Mouse (Mus musculus): ENCODE data around the gene E130114P18Rik. TPM values are rescaled to one million over a fixed set of nuclear protein-coding genes. Genes with fewer than 3 reads are reported as not detected.

Gene E130114P18Rik
- polyA plus RNA-seq, 1 experiment from 2014 or later: 21.3 TPM

GRCm38 (mm10) chr4:97795957-97796356, 18.1 kb upstream of the E130114P18Rik start:
- Histone ChIP-seq H3K27ac (no peak overlapping the region), H3K4me3 (no peak overlapping the region), H3K27me3 (ENCODE audit: poor library complexity, severe bottlenecking) (peaks cover 9% of the 10 kb centered on the region; the same call in 1 of the 2 replicates), H3K4me1 (peaks cover 4% of the 10 kb centered on the region), H3K36me3 (replicated peaks) (peaks cover 9% of the 10 kb centered on the region; the same call in 1 of the 2 replicates), H3K9me3 (no peaks in the 10 kb centered on the region)
- no peak for DNase-seq (ENCODE audit: extremely low spot score, low spot score)
- WGBS: 84% methylated on average over 5 of the region's 5 CpGs

DNA sequence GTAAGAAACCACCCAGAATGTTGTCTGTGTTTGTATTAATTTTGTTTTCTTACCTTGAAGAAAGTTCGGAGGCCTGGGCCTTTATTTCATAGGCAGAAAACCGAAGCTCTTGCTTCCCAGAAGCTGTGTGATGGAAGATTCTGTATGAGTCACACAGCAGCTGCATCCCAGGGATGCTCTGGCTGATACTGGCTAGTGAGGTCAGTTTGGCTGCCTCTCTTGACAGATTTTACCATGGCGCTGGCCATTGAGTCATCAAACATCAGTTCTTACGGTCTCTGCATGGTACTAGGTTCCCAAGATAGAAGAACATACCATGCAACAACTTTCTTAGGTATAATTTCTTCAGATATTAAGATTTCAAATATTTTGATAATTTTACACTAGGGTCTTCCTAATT, 17.0 kb upstream of the E130114P18Rik start:
- Histone ChIP-seq H3K4me1 (peaks cover 4% of the 10 kb centered on the region), H3K9me3 (no peaks in the 10 kb centered on the region), H3K36me3 (replicated peaks) (peaks cover 9% of the 10 kb centered on the region; the same call in 1 of the 2 replicates), H3K27ac (no peak overlapping the region), H3K4me3 (no peak overlapping the region), H3K27me3 (ENCODE audit: poor library complexity, severe bottlenecking) (peaks cover 15% of the 10 kb centered on the region)
- DNase-seq (ENCODE audit: extremely low spot score, low spot score): no peak
- WGBS: 90% methylated on average over 4 of the region's 4 CpGs

DNA sequence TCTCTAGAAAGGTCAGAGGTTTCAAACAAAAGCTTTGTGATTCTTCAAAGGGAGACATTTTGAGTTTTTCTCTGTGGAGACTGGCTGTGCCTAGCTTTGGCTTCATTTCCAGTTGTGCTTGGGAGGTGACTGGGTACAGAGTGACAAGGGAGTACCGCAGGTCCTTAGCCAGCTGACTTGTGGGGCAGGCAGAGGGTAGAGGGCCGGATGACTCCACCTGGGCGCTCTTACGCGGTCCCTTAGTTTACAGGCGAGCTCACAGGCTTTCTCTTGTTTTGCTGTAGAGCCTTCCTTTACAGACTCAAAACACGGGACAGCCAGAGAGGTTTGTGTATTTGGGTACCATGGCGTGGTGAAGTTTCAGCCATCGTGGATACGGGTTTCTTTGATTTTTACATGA, 16.1 kb upstream of the E130114P18Rik start:
- 85% methylated on average over 10 of the region's 10 CpGs for WGBS
- Histone ChIP-seq H3K4me3 (no peak overlapping the region), H3K9me3 (no peaks in the 10 kb centered on the region), H3K27ac (no peak overlapping the region), H3K27me3 (ENCODE audit: poor library complexity, severe bottlenecking) (peaks cover 24% of the 10 kb centered on the region), H3K36me3 (replicated peaks) (peaks cover 9% of the 10 kb centered on the region; the same call in 1 of the 2 replicates), H3K4me1 (peaks cover 4% of the 10 kb centered on the region)
- no peak for DNase-seq (ENCODE audit: extremely low spot score, low spot score)

DNA sequence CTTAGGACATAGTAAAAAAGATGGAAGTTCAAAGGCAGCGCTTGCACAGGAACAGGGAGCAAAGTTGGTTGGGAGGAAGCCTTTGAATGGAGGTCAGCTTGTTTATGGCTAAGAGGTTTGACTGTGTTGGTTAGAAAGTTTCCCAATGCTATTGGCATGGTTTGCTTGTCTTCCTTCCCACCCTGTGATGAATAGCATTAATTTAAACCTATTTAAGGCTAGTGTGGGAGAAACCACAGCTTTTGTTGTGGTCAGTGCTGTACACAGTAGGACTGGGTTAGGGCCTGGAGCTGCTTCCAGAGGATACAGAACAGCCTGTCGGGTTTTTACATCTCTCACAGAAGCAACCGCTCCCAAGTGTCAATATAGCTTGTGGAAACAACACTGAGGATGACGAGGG, 10.7 kb upstream of the E130114P18Rik start:
- Histone ChIP-seq H3K27ac (no peak overlapping the region), H3K27me3 (ENCODE audit: poor library complexity, severe bottlenecking) (peaks cover 75% of the 10 kb centered on the region), H3K36me3 (replicated peaks) (peaks cover 23% of the 10 kb centered on the region), H3K4me3 (no peak overlapping the region), H3K9me3 (peaks cover under 1% of the 10 kb centered on the region), H3K4me1 (no peaks in the 10 kb centered on the region; the same call in 1 of the 2 replicates)
- no peak for DNase-seq (ENCODE audit: extremely low spot score, low spot score)
- 77% methylated on average over 4 of the region's 4 CpGs for WGBS

DNA sequence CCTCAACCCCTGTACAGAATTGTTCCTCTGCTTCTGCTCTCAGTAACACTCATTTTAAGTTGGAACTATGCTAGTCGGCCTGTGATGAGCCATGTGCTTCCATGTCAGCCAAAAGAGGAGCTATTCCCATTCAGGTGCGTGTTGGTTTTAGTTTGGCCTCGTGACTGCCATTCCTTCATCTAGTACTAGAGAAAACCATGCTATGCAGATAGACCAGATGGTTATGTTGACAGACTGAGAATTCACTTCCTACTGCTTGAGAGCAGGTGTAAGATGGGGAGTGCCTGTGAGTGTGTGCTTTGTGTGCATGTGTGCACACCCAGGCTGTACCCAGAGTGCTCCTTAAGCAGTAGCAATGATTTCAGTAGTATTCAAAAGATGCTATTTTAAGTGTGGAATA, 9.6 kb upstream of the E130114P18Rik start:
- peaks cover 33% of the 10 kb centered on the region for H3K36me3 ChIP-seq (replicated peaks)
- peaks cover 85% of the 10 kb centered on the region for H3K27me3 ChIP-seq (ENCODE audit: poor library complexity, severe bottlenecking)
- WGBS: 83% methylated on average over 3 of the region's 3 CpGs
- DNase-seq (ENCODE audit: extremely low spot score, low spot score): no peak
- H3K9me3 ChIP-seq: peaks cover 11% of the 10 kb centered on the region
- no peaks in the 10 kb centered on the region; the same call in 1 of the 2 replicates for H3K4me1 ChIP-seq
- H3K4me3 ChIP-seq: no peak overlapping the region
- no peak overlapping the region for H3K27ac ChIP-seq

DNA sequence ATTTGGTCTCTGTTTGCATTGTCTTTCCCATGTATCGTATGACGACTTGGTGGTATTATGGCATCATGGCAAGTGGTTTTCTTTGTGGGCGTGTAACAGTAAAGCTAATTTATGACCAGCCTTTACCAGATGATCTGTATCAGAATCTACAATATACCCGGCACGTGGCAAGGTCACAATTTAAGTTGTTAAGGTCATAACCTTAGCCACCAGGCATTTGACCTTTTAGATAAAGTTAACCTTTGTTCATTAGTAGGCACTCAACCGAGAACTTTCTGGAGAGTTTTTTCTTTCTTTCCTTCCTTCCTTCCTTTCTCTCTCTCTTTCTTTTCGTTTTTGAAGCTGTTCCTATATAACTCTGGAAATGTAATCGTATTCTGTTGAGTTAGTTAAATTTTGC, 8.7 kb upstream of the E130114P18Rik start:
- Histone ChIP-seq H3K4me1 (no peaks in the 10 kb centered on the region; the same call in 1 of the 2 replicates), H3K9me3 (peaks cover 11% of the 10 kb centered on the region), H3K27me3 (ENCODE audit: poor library complexity, severe bottlenecking) (peaks cover 92% of the 10 kb centered on the region), H3K4me3 (no peak overlapping the region), H3K36me3 (replicated peaks) (peaks cover 35% of the 10 kb centered on the region), H3K27ac (no peak overlapping the region)
- no peak for DNase-seq (ENCODE audit: extremely low spot score, low spot score)
- WGBS: 53% methylated on average over 8 of the region's 8 CpGs

- peaks cover 95% of the 10 kb centered on the region for H3K27me3 ChIP-seq (ENCODE audit: poor library complexity, severe bottlenecking)
- WGBS: 91% methylated on average over 8 of the region's 8 CpGs
Observed at GRCm38 (mm10) chr4:97785547-97786271, 7.8 kb upstream of the E130114P18Rik start.

GRCm38 (mm10) chr4:97784236-97784635, 6.4 kb upstream of the E130114P18Rik start:
- Histone ChIP-seq H3K9me3 (peaks cover 11% of the 10 kb centered on the region), H3K4me3 (no peak overlapping the region), H3K27ac (no peak overlapping the region), H3K4me1 (peaks cover 8% of the 10 kb centered on the region), H3K36me3 (replicated peaks) (peaks cover 35% of the 10 kb centered on the region), H3K27me3 (ENCODE audit: poor library complexity, severe bottlenecking) (peaks cover 98% of the 10 kb centered on the region)
- DNase-seq (ENCODE audit: extremely low spot score, low spot score): no peak
- WGBS: 90% methylated on average over 11 of the region's 11 CpGs

More at GRCm38 (mm10) chr4:97785547-97786271, 7.8 kb upstream of the E130114P18Rik start:
- no peak for DNase-seq (ENCODE audit: extremely low spot score, low spot score)
- Histone ChIP-seq H3K27ac (no peak overlapping the region), H3K4me3 (no peak overlapping the region), H3K9me3 (peaks cover 11% of the 10 kb centered on the region), H3K36me3 (replicated peaks) (peaks cover 35% of the 10 kb centered on the region), H3K4me1 (no peaks in the 10 kb centered on the region; the same call in 1 of the 2 replicates)

- Histone ChIP-seq H3K27ac (no peak overlapping the region), H3K27me3 (ENCODE audit: poor library complexity, severe bottlenecking) (peaks cover 98% of the 10 kb centered on the region), H3K36me3 (replicated peaks) (peaks cover 35% of the 10 kb centered on the region), H3K4me1 (peaks cover 13% of the 10 kb centered on the region), H3K9me3 (peaks cover 11% of the 10 kb centered on the region), H3K4me3 (no peak overlapping the region)
- WGBS: 93% methylated on average over 26 of the region's 26 CpGs
- no peak for DNase-seq (ENCODE audit: extremely low spot score, low spot score)
Observed at GRCm38 (mm10) chr4:97783073-97783879, 5.4 kb upstream of the E130114P18Rik start.

DNA sequence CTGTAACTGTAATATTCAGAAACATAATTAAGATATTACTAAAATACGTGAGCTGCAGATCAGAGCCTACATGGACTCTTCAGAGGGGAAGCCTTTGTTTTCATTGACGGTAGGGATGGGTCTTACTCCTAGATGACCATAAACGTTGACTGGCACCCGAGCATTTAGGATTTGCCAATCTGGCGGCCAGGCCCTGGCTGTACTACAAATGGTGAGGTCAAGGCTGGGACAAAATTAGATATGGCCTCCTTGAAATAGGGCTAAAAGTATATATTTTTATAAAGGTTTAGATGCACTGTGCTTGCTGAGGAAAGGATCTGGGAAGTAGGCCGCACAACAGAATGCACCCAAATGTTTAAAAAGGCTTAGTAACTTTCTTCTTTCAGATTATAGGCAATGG, 4.6 kb upstream of the E130114P18Rik start:
- Histone ChIP-seq H3K4me3 (no peak overlapping the region), H3K36me3 (replicated peaks) (peaks cover 33% of the 10 kb centered on the region), H3K4me1 (peaks cover 21% of the 10 kb centered on the region), H3K27ac (no peak overlapping the region), H3K27me3 (ENCODE audit: poor library complexity, severe bottlenecking) (peaks cover 98% of the 10 kb centered on the region), H3K9me3 (peaks cover 11% of the 10 kb centered on the region)
- no peak for DNase-seq (ENCODE audit: extremely low spot score, low spot score)
- 92% methylated on average over 6 of the region's 6 CpGs for WGBS

- peaks cover 11% of the 10 kb centered on the region for H3K9me3 ChIP-seq
- 86% methylated on average over 3 of the region's 3 CpGs for WGBS
- H3K27ac ChIP-seq: no peak overlapping the region
- no peak for DNase-seq (ENCODE audit: extremely low spot score, low spot score)
- peaks cover 23% of the 10 kb centered on the region for H3K4me1 ChIP-seq
- peaks cover 97% of the 10 kb centered on the region for H3K27me3 ChIP-seq (ENCODE audit: poor library complexity, severe bottlenecking)
- H3K36me3 ChIP-seq (replicated peaks): peaks cover 29% of the 10 kb centered on the region
- H3K4me3 ChIP-seq: no peak overlapping the region
Observed at GRCm38 (mm10) chr4:97782069-97782468, 4.2 kb upstream of the E130114P18Rik start.

DNA sequence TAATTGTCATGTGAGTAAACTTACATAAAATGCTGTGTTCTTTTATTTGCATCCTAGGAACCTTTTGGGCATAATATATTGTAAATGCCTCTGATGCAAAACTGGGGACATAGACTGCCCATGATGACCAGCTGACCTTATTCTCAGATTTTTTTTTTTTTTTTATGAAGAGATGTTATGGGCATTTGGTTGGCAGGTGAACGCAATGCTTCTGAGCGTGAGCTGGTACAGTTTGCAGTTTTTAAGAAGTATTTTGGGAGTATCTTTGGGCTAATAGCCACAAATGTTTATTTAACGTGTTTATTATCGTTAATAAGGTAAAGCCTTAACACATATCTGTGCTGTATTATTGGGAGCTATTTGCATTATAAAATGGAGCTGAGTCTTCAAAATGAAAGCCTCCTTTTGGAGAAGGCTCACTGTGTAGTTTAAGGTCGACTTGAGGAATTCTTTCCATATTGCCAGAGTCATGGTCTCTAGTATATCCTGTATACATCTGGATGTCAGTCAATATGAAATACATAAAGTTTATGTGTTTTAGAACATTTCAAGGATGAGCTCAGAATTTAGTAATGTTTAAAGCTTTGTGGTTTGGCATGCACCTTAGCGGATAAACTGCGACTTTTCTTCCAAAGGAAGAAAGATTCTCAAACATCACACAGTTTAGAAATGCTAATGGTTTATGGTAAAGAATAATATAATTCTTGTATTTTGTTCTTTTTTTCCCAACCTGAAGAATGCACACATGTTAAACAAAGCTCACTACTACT, 3.0 kb upstream of the E130114P18Rik start:
- 73% methylated on average over 7 of the region's 7 CpGs for WGBS

More for the DNA sequence above, 3.0 kb upstream of the E130114P18Rik start:
- DNase-seq (ENCODE audit: extremely low spot score, low spot score): no peak
- Histone ChIP-seq H3K36me3 (replicated peaks) (peaks cover 29% of the 10 kb centered on the region), H3K27ac (no peak overlapping the region), H3K4me3 (no peak overlapping the region; the same call in 1 of the 2 replicates), H3K27me3 (ENCODE audit: poor library complexity, severe bottlenecking) (peaks cover 98% of the 10 kb centered on the region), H3K4me1 (peaks cover 35% of the 10 kb centered on the region), H3K9me3 (peaks cover 11% of the 10 kb centered on the region)

All from forebrain, embryonic 10.5 days (tissue).